In genomic region chr6:67530992-67531821, GRCm38 (mm10) we compare ENCODE assay signal across 11 mouse cellular contexts. TPM values are rescaled to one million over a fixed set of nuclear protein-coding genes. Genes with fewer than 3 reads are reported as not detected.
DNase-seq lines count a peak whose midpoint lies in the region; ATAC-seq and TF ChIP-seq lines count a peak whose summit lies in the region.
"Had no signal": no experiment of that assay in that cellular context is flagged by ENCODE, and none has a peak within 500 bp of the region (broad histone marks: within the 10 kb centered on the region; RNA-seq: fewer than 3 reads in every experiment).

No protein-coding gene starts in this region.

- peak overlapping the region; percentile 1; the same call in 1 of the 2 replicates for H3K9ac ChIP-seq in CH12.LX (ENCODE audit: insufficient read depth, low read depth)
- H3K9ac ChIP-seq in embryonic facial prominence, embryonic 14.5 days (ENCODE audit: low read depth, low read length): no peak overlapping the region
- H3K9ac ChIP-seq in heart, embryonic 11.5 days (ENCODE audit: low read depth, low read length): no peak overlapping the region
- H3K9ac ChIP-seq: limb, embryonic 13.5 days had no signal

- no peaks in the 10 kb centered on the region for H3K27me3 ChIP-seq in CH12.LX (replicated peaks)
- peaks cover 45% of the 10 kb centered on the region for H3K27me3 ChIP-seq in embryonic facial prominence, embryonic 14.5 days (replicated peaks; ENCODE audit: control insufficient read depth, insufficient read depth, low read length)
- H3K27me3 ChIP-seq in heart, embryonic 11.5 days (ENCODE audit: control insufficient read depth, insufficient read depth, low read length): peaks cover 47% of the 10 kb centered on the region

- peak overlapping the region; percentile 88 for H3K4me2 ChIP-seq in CH12.LX (ENCODE audit: insufficient read depth, low read depth, poor library complexity, severe bottlenecking)
- no peak overlapping the region for H3K4me2 ChIP-seq in embryonic facial prominence, embryonic 14.5 days (ENCODE audit: low read depth, low read length)
- H3K4me2 ChIP-seq in heart, embryonic 11.5 days: no peak overlapping the region
- H3K4me2 ChIP-seq: limb, embryonic 13.5 days had no signal

- H3K36me3 ChIP-seq in CH12.LX (replicated peaks in 1 of 2; ENCODE audit: control insufficient read depth in 1 of 2, insufficient read depth in 1 of 2, low read length in 1 of 2): no peaks in the 10 kb centered on the region
- H3K36me3 ChIP-seq in embryonic facial prominence, embryonic 14.5 days (ENCODE audit: control insufficient read depth, insufficient read depth, low read length): no peaks in the 10 kb centered on the region
- no peaks in the 10 kb centered on the region for H3K36me3 ChIP-seq in heart, embryonic 11.5 days (ENCODE audit: control insufficient read depth, insufficient read depth, low read length)
- H3K36me3 ChIP-seq: limb, embryonic 13.5 days had no signal

- no peak for DNase-seq in layer of hippocampus, adult 2 months (ENCODE audit: low spot score in 2 of 2)
- DNase-seq in layer of hippocampus, postnatal 36 days: no peak
- peak; percentile 12 for DNase-seq in CH12.LX (ENCODE audit: extremely low read depth)
- DNase-seq in embryonic facial prominence, embryonic 14.5 days (ENCODE audit: low spot score): peak; percentile 79
- DNase-seq in lung, postnatal 10 days: peak; percentile 23
- no peak for DNase-seq in retina, postnatal 1 day

- no peak; the same call in 1 of the 2 replicates for TF ChIP-seq RAD21 in CH12.LX (IDR thresholded peaks at IDR 0.05; ENCODE audit: low read depth, low read length)

- in situ Hi-C loops in CH12.LX (cut with MboI; ENCODE audit: low pct_ligation_motif_present, low pct_unique_long_range_greater_than_20kb, low sequenced_read_pairs): no loop called here

- peak; percentile 48 for ATAC-seq in embryonic facial prominence, embryonic 14.5 days (ENCODE audit: low read depth)
- ATAC-seq in megakaryocyte, adult 5-6 weeks (ENCODE audit: poor library complexity, severe bottlenecking): no peak
- ATAC-seq in heart, embryonic 11.5 days (replicated peaks; ENCODE audit: insufficient number of reproducible peaks, low FRiP score, low TSS enrichment): no peak

- peak; percentile 74 for TF ChIP-seq CTCF in layer of hippocampus, adult 2 months (conservative IDR thresholded peaks at IDR 0.05)
- TF ChIP-seq CTCF in CH12.LX (conservative IDR thresholded peaks at IDR 0.05 in 1 of 2, IDR thresholded peaks at IDR 0.05 in 1 of 2; ENCODE audit: low read depth in 2 of 2, low read length in 2 of 2): peak in 1 of 2 experiments; percentile 63; a peak in 2 of 4 replicates

- no peak for TF ChIP-seq POLR2A in CH12.LX (IDR thresholded peaks at IDR 0.05; ENCODE audit: low read depth, low read length)

- dilution Hi-C loops in CH12.LX (cut with MboI; ENCODE audit: extremely low pct_ligation_motif_present, extremely low pct_unique_long_range_greater_than_20kb, low sequenced_read_pairs): no loop called here

- H3K4me1 ChIP-seq in CH12.LX (ENCODE audit: control insufficient read depth in 1 of 2, insufficient read depth in 2 of 2): peaks cover 0 to 17% of the 10 kb centered on the region in 2 experiments; a peak in 2 of 4 replicates
- peaks cover 15% of the 10 kb centered on the region for H3K4me1 ChIP-seq in embryonic facial prominence, embryonic 14.5 days (ENCODE audit: control insufficient read depth, insufficient read depth, low read length)
- no peaks in the 10 kb centered on the region for H3K4me1 ChIP-seq in heart, embryonic 11.5 days (ENCODE audit: control insufficient read depth, insufficient read depth, low read length)

- WGBS in embryonic facial prominence, embryonic 14.5 days: 45% methylated on average over 9 of the region's 9 CpGs
- 49% methylated on average over 9 of the region's 9 CpGs for WGBS in heart, embryonic 11.5 days (ENCODE audit: insufficient replicate concordance)

- peaks cover 7% of the 10 kb centered on the region for H3K9me3 ChIP-seq in CH12.LX (replicated peaks; ENCODE audit: low read length)
- 0 out of 2 replicates have a peak, but pooled peaks cover 4% of the 10 kb centered on the region for H3K9me3 ChIP-seq in embryonic facial prominence, embryonic 14.5 days (ENCODE audit: control insufficient read depth, low read length)
- H3K9me3 ChIP-seq in heart, embryonic 11.5 days (replicated peaks; ENCODE audit: control insufficient read depth, low read length): no peaks in the 10 kb centered on the region
- H3K9me3 ChIP-seq: limb, embryonic 13.5 days had no signal

- TF ChIP-seq EP300 in CH12.LX (IDR thresholded peaks at IDR 0.05; ENCODE audit: low read length): no peak

- H3K27ac ChIP-seq in layer of hippocampus, adult 2 months: no peak overlapping the region
- no peak overlapping the region for H3K27ac ChIP-seq in CH12.LX (ENCODE audit: insufficient read depth, low read depth)
- no peak overlapping the region for H3K27ac ChIP-seq in embryonic facial prominence, embryonic 14.5 days (replicated peaks; ENCODE audit: low read depth, low read length)
- H3K27ac ChIP-seq in heart, embryonic 11.5 days (ENCODE audit: low read depth, low read length): no peak overlapping the region
- H3K27ac ChIP-seq: limb, embryonic 13.5 days had no signal

- no peaks in the 10 kb centered on the region for H3K79me2 ChIP-seq in CH12.LX (replicated peaks; ENCODE audit: control insufficient read depth, extremely low read depth, insufficient read depth, poor library complexity, severe bottlenecking)

- no peak overlapping the region for H3K4me3 ChIP-seq in layer of hippocampus, adult 2 months
- peak overlapping the region in 2 of 3 experiments; percentile 20 to 23 for H3K4me3 ChIP-seq in CH12.LX (replicated peaks in 1 of 3; ENCODE audit: low read depth in 2 of 3, low read length in 2 of 3, poor library complexity in 1 of 3)
- no peak overlapping the region for H3K4me3 ChIP-seq in embryonic facial prominence, embryonic 14.5 days (ENCODE audit: low read depth, low read length)
- no peak overlapping the region for H3K4me3 ChIP-seq in heart, embryonic 11.5 days (ENCODE audit: low read depth, low read length)
- H3K4me3 ChIP-seq: limb, embryonic 13.5 days had no signal

TF ChIP-seq in CH12.LX, 34 proteins besides CTCF, POLR2A, EP300 and RAD21:
- TF ChIP-seq ETS1 (conservative IDR thresholded peaks at IDR 0.05; ENCODE audit: low read depth, low read length) (no peak), POLR2AphosphoS2 (IDR thresholded peaks at IDR 0.05; ENCODE audit: low read depth, low read length) (no peak), MYC (IDR thresholded peaks at IDR 0.05; ENCODE audit: low read depth, low read length) (no peak), BHLHE40 (IDR thresholded peaks at IDR 0.05; ENCODE audit: low read depth, low read length) (peak; percentile 87), SMC3 (IDR thresholded peaks at IDR 0.05; ENCODE audit: low read depth, low read length) (peak; percentile 52)

RNA-seq across cellular contexts. Expression of gene Tacstd2, which starts 4.4 kb away (rescaled TPM):
- total RNA-seq in layer of hippocampus, adult 2 months (2021): 1 to 10 TPM; 1.5 to 1.6 TPM
- total RNA-seq in layer of hippocampus, postnatal 36 days (2021): 1 to 10 TPM; 1.6 to 2.5 TPM
- total RNA-seq in CH12.LX (2012; rRNA removed): not detected in 2 replicates
- total RNA-seq in CH12.LX (2014; rRNA removed): not detected in 2 replicates
- not detected in 2 replicates for polyA plus RNA-seq in CH12.LX (2012; ENCODE audit: insufficient read length, low read depth)
- 52.5 and 79.3 TPM in 2 replicates for polyA plus RNA-seq in embryonic facial prominence, embryonic 14.5 days (2014; fragmentation: Nextera tagmentation; extraction: Ambion mirVana)
- total RNA-seq in megakaryocyte, adult 5-6 weeks (2015): 9.8 and 11.4 TPM in 2 replicates
- 8.5 and 13.0 TPM in 2 replicates for total RNA-seq in megakaryocyte, adult 5-6 weeks (2017)
- polyA plus RNA-seq in heart, embryonic 11.5 days (2014; fragmentation: Nextera tagmentation; extraction: Ambion mirVana): 0.41 and 0.59 TPM in 2 replicates

RNA-seq across cellular contexts. Expression of gene Il23r, which starts 39.6 kb away (rescaled TPM):
- not detected for total RNA-seq in layer of hippocampus, adult 2 months (2021)
- total RNA-seq in layer of hippocampus, postnatal 36 days (2021): not detected
- not detected in 2 replicates for total RNA-seq in CH12.LX (2012; rRNA removed)
- total RNA-seq in CH12.LX (2014; rRNA removed): not detected in 2 replicates
- not detected in 2 replicates for polyA plus RNA-seq in CH12.LX (2012; ENCODE audit: insufficient read length, low read depth)
- polyA plus RNA-seq in embryonic facial prominence, embryonic 14.5 days (2014; fragmentation: Nextera tagmentation; extraction: Ambion mirVana): 0.13 TPM in 1 of 2 replicates, not detected in the other
- 0.18 TPM in 1 of 2 replicates, not detected in the other for total RNA-seq in megakaryocyte, adult 5-6 weeks (2015)
- 0.08 and 0.11 TPM in 2 replicates for total RNA-seq in megakaryocyte, adult 5-6 weeks (2017)
- polyA plus RNA-seq in heart, embryonic 11.5 days (2014; fragmentation: Nextera tagmentation; extraction: Ambion mirVana): not detected in 2 replicates
- polyA plus RNA-seq: heart, embryonic 14.5 days; limb, embryonic 13.5 days; neural tube, embryonic 14.5 days had no signal

Comparison
In these comparisons a context has a peak if more than half of its experiments do, and no peak if none do; other contexts are left out.
1. DNase-seq: peak in CH12.LX (single experiment), embryonic facial prominence, embryonic 14.5 days (single experiment) and lung, postnatal 10 days (single experiment); none in layer of hippocampus, adult 2 months (0 of 2), layer of hippocampus, postnatal 36 days (0 of 2) and retina, postnatal 1 day (single experiment).
2. H3K4me3 ChIP-seq: peak in CH12.LX (2 of 3); none in layer of hippocampus, adult 2 months (single experiment), embryonic facial prominence, embryonic 14.5 days (single experiment) and heart, embryonic 11.5 days (single experiment).